Mouse (Mus musculus): ENCODE results near the gene Gramd4. TPM values are rescaled to one million over a fixed set of nuclear protein-coding genes. Genes with fewer than 3 reads are reported as not detected.

Gramd4 gene
- polyA plus RNA-seq, 1 experiment from 2014 or later = 8.6 TPM

- Histone ChIP-seq H3K4me1 (ENCODE audit: insufficient read depth) (peaks cover 20% of the 10 kb centered on the region), H3K27ac (ENCODE audit: low read depth) (no peak overlapping the region), H3K36me3 (ENCODE audit: insufficient read depth) (no peaks in the 10 kb centered on the region), H3K4me3 (ENCODE audit: low read depth, low read length) (no peak overlapping the region), H3K27me3 (ENCODE audit: insufficient read depth, low read length) (no peaks in the 10 kb centered on the region), H3K4me2 (no peak overlapping the region), H3K9ac (no peak overlapping the region), H3K9me3 (ENCODE audit: low read depth, low read length) (no peaks in the 10 kb centered on the region)
- ATAC-seq (ENCODE audit: insufficient read depth) (no peak), DNase-seq (no peak)
- TF ChIP-seq CTCF (IDR thresholded peaks at IDR 0.05; ENCODE audit: low read depth) = no peak
- 84% methylated on average over 8 of the region's 8 CpGs for WGBS
Measured at GRCm38 (mm10) chr15:86064191-86064849, 6.8 kb downstream of the Gramd4 start.

GRCm38 (mm10) chr15:86064850-86065229, 7.3 kb downstream of the Gramd4 start:
- no peaks in the 10 kb centered on the region for H3K27me3 ChIP-seq (ENCODE audit: insufficient read depth, low read length)
- no peak overlapping the region for H3K27ac ChIP-seq (ENCODE audit: low read depth)
- H3K9me3 ChIP-seq (ENCODE audit: low read depth, low read length) = no peaks in the 10 kb centered on the region
- peaks cover 23% of the 10 kb centered on the region for H3K4me1 ChIP-seq (ENCODE audit: insufficient read depth)
- H3K36me3 ChIP-seq (ENCODE audit: insufficient read depth) = no peaks in the 10 kb centered on the region
- H3K9ac ChIP-seq = no peak overlapping the region
- WGBS = 82% methylated on average over 3 of the region's 3 CpGs
- no peak overlapping the region for H3K4me3 ChIP-seq (ENCODE audit: low read depth, low read length)
- ATAC-seq (ENCODE audit: insufficient read depth) (no peak), DNase-seq (no peak)
- no peak for TF ChIP-seq CTCF (IDR thresholded peaks at IDR 0.05; ENCODE audit: low read depth)
- no peak overlapping the region for H3K4me2 ChIP-seq

- TF ChIP-seq CTCF (IDR thresholded peaks at IDR 0.05; ENCODE audit: low read depth) = no peak
- ATAC-seq (ENCODE audit: insufficient read depth) (no peak), DNase-seq (no peak)
- Histone ChIP-seq H3K27me3 (ENCODE audit: insufficient read depth, low read length) (no peaks in the 10 kb centered on the region), H3K27ac (ENCODE audit: low read depth) (no peak overlapping the region), H3K4me3 (ENCODE audit: low read depth, low read length) (no peak overlapping the region), H3K9ac (no peak overlapping the region), H3K36me3 (ENCODE audit: insufficient read depth) (no peaks in the 10 kb centered on the region), H3K4me2 (no peak overlapping the region), H3K4me1 (ENCODE audit: insufficient read depth) (peaks cover 27% of the 10 kb centered on the region), H3K9me3 (ENCODE audit: low read depth, low read length) (no peaks in the 10 kb centered on the region)
- WGBS = 85% methylated on average over 4 of the region's 4 CpGs
Measured at GRCm38 (mm10) chr15:86065367-86065766, 7.9 kb downstream of the Gramd4 start.

GRCm38 (mm10) chr15:86066836-86067580, 9.5 kb downstream of the Gramd4 start:
- Histone ChIP-seq H3K9me3 (ENCODE audit: low read depth, low read length) (no peaks in the 10 kb centered on the region), H3K4me2 (no peak overlapping the region), H3K4me1 (ENCODE audit: insufficient read depth) (peaks cover 20% of the 10 kb centered on the region; the same call in 1 of the 2 replicates), H3K27me3 (ENCODE audit: insufficient read depth, low read length) (no peaks in the 10 kb centered on the region), H3K36me3 (ENCODE audit: insufficient read depth) (no peaks in the 10 kb centered on the region), H3K9ac (no peak overlapping the region), H3K27ac (ENCODE audit: low read depth) (0 out of 2 replicates have a peak overlapping the region, but pooled peaks have one; percentile 4), H3K4me3 (ENCODE audit: low read depth, low read length) (no peak overlapping the region)
- no peak for DNase-seq
- 36% methylated on average over 14 of the region's 14 CpGs for WGBS
- ATAC-seq (ENCODE audit: insufficient read depth) = peak; percentile 33; the same call in 1 of the 2 replicates
- no peak for TF ChIP-seq CTCF (IDR thresholded peaks at IDR 0.05; ENCODE audit: low read depth)

GRCm38 (mm10) chr15:86067581-86067910, 10.1 kb downstream of the Gramd4 start:
- TF ChIP-seq CTCF (IDR thresholded peaks at IDR 0.05; ENCODE audit: low read depth) = no peak
- 0 out of 2 replicates have a peak overlapping the region, but pooled peaks have one; percentile 4 for H3K27ac ChIP-seq (ENCODE audit: low read depth)
- H3K4me3 ChIP-seq (ENCODE audit: low read depth, low read length) = no peak overlapping the region
- ATAC-seq (ENCODE audit: insufficient read depth) (peak; percentile 61; the same call in 1 of the 2 replicates), DNase-seq (peak; percentile 42)
- H3K9me3 ChIP-seq (ENCODE audit: low read depth, low read length) = no peaks in the 10 kb centered on the region
- H3K4me1 ChIP-seq (ENCODE audit: insufficient read depth) = peaks cover 20% of the 10 kb centered on the region; the same call in 1 of the 2 replicates
- H3K27me3 ChIP-seq (ENCODE audit: insufficient read depth, low read length) = no peaks in the 10 kb centered on the region
- H3K36me3 ChIP-seq (ENCODE audit: insufficient read depth) = no peaks in the 10 kb centered on the region
- no peak overlapping the region for H3K4me2 ChIP-seq
- 41% methylated on average over 6 of the region's 6 CpGs for WGBS
- H3K9ac ChIP-seq = no peak overlapping the region

GRCm38 (mm10) chr15:86067941-86068495, 10.5 kb downstream of the Gramd4 start:
- DNase-seq (peak; percentile 61), ATAC-seq (ENCODE audit: insufficient read depth) (peak; percentile 32; the same call in 1 of the 2 replicates)
- H3K36me3 ChIP-seq (ENCODE audit: insufficient read depth) = no peaks in the 10 kb centered on the region
- peaks cover 20% of the 10 kb centered on the region; the same call in 1 of the 2 replicates for H3K4me1 ChIP-seq (ENCODE audit: insufficient read depth)
- no peak for TF ChIP-seq CTCF (IDR thresholded peaks at IDR 0.05; ENCODE audit: low read depth)
- no peak overlapping the region for H3K4me3 ChIP-seq (ENCODE audit: low read depth, low read length)
- no peaks in the 10 kb centered on the region for H3K9me3 ChIP-seq (ENCODE audit: low read depth, low read length)
- H3K27me3 ChIP-seq (ENCODE audit: insufficient read depth, low read length) = no peaks in the 10 kb centered on the region
- no peak overlapping the region for H3K4me2 ChIP-seq
- 62% methylated on average over 4 of the region's 4 CpGs for WGBS
- 0 out of 2 replicates have a peak overlapping the region, but pooled peaks have one; percentile 4 for H3K27ac ChIP-seq (ENCODE audit: low read depth)
- no peak overlapping the region for H3K9ac ChIP-seq
